Comparison of ENCODE assay signal across 8 mouse cellular contexts in genomic region chr19:38818191-38818590, GRCm38 (mm10). TPM values are rescaled to one million over a fixed set of nuclear protein-coding genes. Genes with fewer than 3 reads are reported as not detected.
A peak's percentile ranks its signal among the peaks of the same experiment; 100 is the strongest.
DNase-seq lines count a peak whose midpoint lies in the region; ATAC-seq lines count a peak whose summit lies in the region.

No protein-coding gene starts in this region.

- ATAC-seq in forebrain, embryonic 13.5 days = no peak
- ATAC-seq in liver, embryonic 13.5 days (ENCODE audit: low read depth) = no peak

- H3K27me3 ChIP-seq in heart, embryonic 10.5 days (ENCODE audit: insufficient read depth, poor library complexity, severe bottlenecking) = no peaks in the 10 kb centered on the region
- no peaks in the 10 kb centered on the region for H3K27me3 ChIP-seq in forebrain, embryonic 13.5 days
- H3K27me3 ChIP-seq in liver, embryonic 13.5 days = no peaks in the 10 kb centered on the region

- H3K4me3 ChIP-seq in heart, embryonic 10.5 days = peak overlapping the region; percentile 90
- H3K4me3 ChIP-seq in forebrain, embryonic 13.5 days = peak overlapping the region; percentile 87
- H3K4me3 ChIP-seq in liver, embryonic 13.5 days (replicated peaks) = peak overlapping the region; percentile 84

- peak overlapping the region; percentile 86 for H3K9ac ChIP-seq in forebrain, embryonic 13.5 days
- H3K9ac ChIP-seq in liver, embryonic 13.5 days = peak overlapping the region; percentile 88

- WGBS in heart, embryonic 10.5 days = 43% methylated on average over 8 of the region's 8 CpGs
- 37% methylated on average over 8 of the region's 8 CpGs for WGBS in forebrain, embryonic 13.5 days
- WGBS in liver, embryonic 13.5 days (ENCODE audit: insufficient replicate concordance) = 23% methylated on average over 8 of the region's 8 CpGs

- H3K27ac ChIP-seq in heart, embryonic 10.5 days = peak overlapping the region; percentile 93; the same call in 1 of the 2 replicates
- no peak overlapping the region for H3K27ac ChIP-seq in forebrain, embryonic 13.5 days
- peak overlapping the region; percentile 54 for H3K27ac ChIP-seq in liver, embryonic 13.5 days

- peaks cover 29% of the 10 kb centered on the region for H3K36me3 ChIP-seq in heart, embryonic 10.5 days
- H3K36me3 ChIP-seq in forebrain, embryonic 13.5 days (ENCODE audit: poor library complexity, severe bottlenecking) = peaks cover 28% of the 10 kb centered on the region
- H3K36me3 ChIP-seq in liver, embryonic 13.5 days = peaks cover 27% of the 10 kb centered on the region

- H3K4me2 ChIP-seq in forebrain, embryonic 13.5 days = peak overlapping the region; percentile 89
- H3K4me2 ChIP-seq in liver, embryonic 13.5 days = peak overlapping the region; percentile 89

- no peak for DNase-seq in heart, embryonic 10.5 days (ENCODE audit: low spot score)
- DNase-seq in heart, adult 11 months = no peak
- DNase-seq in A20 (ENCODE audit: low read depth, low spot score) = peak; percentile 19
- DNase-seq in liver, embryonic 13.5 days = no peak
- DNase-seq in thymus, postnatal 14 days = no peak
- DNase-seq in gastrocnemius, adult 18-20 months (ENCODE audit: low spot score) = no peak
- DNase-seq in thymus, postnatal 4 days = no peak

- H3K9me3 ChIP-seq in heart, embryonic 10.5 days = no peaks in the 10 kb centered on the region
- H3K9me3 ChIP-seq in forebrain, embryonic 13.5 days (replicated peaks) = no peaks in the 10 kb centered on the region
- no peaks in the 10 kb centered on the region for H3K9me3 ChIP-seq in liver, embryonic 13.5 days (replicated peaks)

- peaks cover 3% of the 10 kb centered on the region; the same call in 1 of the 2 replicates for H3K4me1 ChIP-seq in heart, embryonic 10.5 days
- peaks cover 15% of the 10 kb centered on the region for H3K4me1 ChIP-seq in forebrain, embryonic 13.5 days
- peaks cover 36% of the 10 kb centered on the region for H3K4me1 ChIP-seq in liver, embryonic 13.5 days (replicated peaks)

RNA-seq across cellular contexts. Expression of gene Noc3l, which starts 0.8 kb away (rescaled TPM):
- polyA plus RNA-seq in heart, embryonic 10.5 days (2016; fragmentation: Nextera tagmentation; extraction: Ambion mirVana) = 6.8 and 7.8 TPM in 2 replicates
- polyA plus RNA-seq in forebrain, embryonic 13.5 days (2015; fragmentation: Nextera tagmentation; extraction: Ambion mirVana) = 7.5 and 8.4 TPM in 2 replicates
- polyA plus RNA-seq in liver, embryonic 13.5 days (2015; fragmentation: Nextera tagmentation; extraction: Ambion mirVana) = 5.8 and 7.3 TPM in 2 replicates
- total RNA-seq in gastrocnemius, adult 18-20 months (2021) = 1 to 10 TPM; 6.3 to 6.9 TPM

RNA-seq across cellular contexts. Expression of gene Tbc1d12, which starts 18.2 kb away (rescaled TPM):
- polyA plus RNA-seq in heart, embryonic 10.5 days (2016; fragmentation: Nextera tagmentation; extraction: Ambion mirVana) = 1.6 and 2.1 TPM in 2 replicates
- polyA plus RNA-seq in forebrain, embryonic 13.5 days (2015; fragmentation: Nextera tagmentation; extraction: Ambion mirVana) = 3.4 and 3.8 TPM in 2 replicates
- 1.2 and 1.4 TPM in 2 replicates for polyA plus RNA-seq in liver, embryonic 13.5 days (2015; fragmentation: Nextera tagmentation; extraction: Ambion mirVana)
- total RNA-seq in gastrocnemius, adult 18-20 months (2021) = 1 to 10 TPM; 3.4 to 4.1 TPM
